Mouse (Mus musculus) kidney, embryonic 14.5 days (tissue): Measurements from ENCODE around the gene Cfap99. TPM values are rescaled to one million over a fixed set of nuclear protein-coding genes. Genes with fewer than 3 reads are reported as not detected.

Source experiments
- ATAC-seq: fragments of 200-750 bp; cut with Nextera tagmentation; 2 replicates; pipeline ENCODE4 v1.8.0; 2017; ENCODE audit warnings: moderate number of reproducible peaks, mild to moderate bottlenecking, moderate TSS enrichment, moderate library complexity; ENCODE audit not compliant: low FRiP score, low TSS enrichment
- H3K27ac ChIP-seq: fragments of 300-500 bp; sonication (generic); 2 replicates; pipeline ENCODE4 v1.5.1; 2014; ENCODE audit warnings: low read depth, mild to moderate bottlenecking, low read length, moderate library complexity, mixed read lengths
- H3K27me3 ChIP-seq: fragments of 300-500 bp; sonication (generic); 2 replicates; pipeline ENCODE4 v1.6.1; 2014; ENCODE audit warnings: mild to moderate bottlenecking, low read length; ENCODE audit not compliant: control insufficient read depth, insufficient read depth
- H3K36me3 ChIP-seq: fragments of 300-500 bp; sonication (generic); 2 replicates; pipeline ENCODE4 v1.6.1; 2014; ENCODE audit warnings: low read length, mixed read lengths; ENCODE audit not compliant: control insufficient read depth, insufficient read depth
- H3K4me1 ChIP-seq: fragments of 300-500 bp; sonication (generic); 2 replicates; pipeline ENCODE4 v1.6.1; 2014; ENCODE audit warnings: low read length, mixed read lengths; ENCODE audit not compliant: control insufficient read depth, insufficient read depth
- H3K4me2 ChIP-seq: fragments of 300-500 bp; sonication (generic); replicated peaks from 2 replicates; pipeline ENCODE4 v1.6.1; 2014; ENCODE audit warnings: low read depth, mild to moderate bottlenecking, low read length
- H3K4me3 ChIP-seq: fragments of 300-500 bp; sonication (generic); 2 replicates; pipeline ENCODE4 v1.5.1; 2014; ENCODE audit warnings: mild to moderate bottlenecking, low read length
- H3K9ac ChIP-seq: fragments of 300-500 bp; sonication (generic); 2 replicates; pipeline ENCODE4 v1.6.1; 2014; ENCODE audit warnings: low read depth, mild to moderate bottlenecking, low read length, moderate library complexity
- H3K9me3 ChIP-seq: fragments of 300-500 bp; sonication (generic); 2 replicates; pipeline ENCODE4 v1.6.1; 2016; ENCODE audit warnings: low read length; ENCODE audit not compliant: control insufficient read depth
- WGBS: fragments of 180-500 bp; shearing (Covaris S2); extraction: QIAGEN DNeasy Blood & Tissue Kit; methylation state at CpG from one replicate; pipeline ENCODE4 v1.1.7; 2014; 5-methylcytosine and 5-hydroxymethylcytosine counted together
- polyA plus RNA-seq: library from polyadenylated mRNA; unstranded; fragments of >200 nt; fragmentation: Nextera tagmentation; extraction: Ambion mirVana; gene quantifications from 2 replicates; pipeline ENCODE4 v1.2.1, GENCODE M21; 2014

The Cfap99 gene
- polyA plus RNA-seq, 1 experiment from 2014 or later = not detected

- Histone ChIP-seq H3K9me3 (no peaks in the 10 kb centered on the region), H3K4me3 (no peak overlapping the region), H3K27me3 (no peaks in the 10 kb centered on the region), H3K9ac (no peak overlapping the region), H3K27ac (no peak overlapping the region), H3K36me3 (no peaks in the 10 kb centered on the region), H3K4me2 (no peak overlapping the region), H3K4me1 (peaks cover 6% of the 10 kb centered on the region; the same call in 1 of the 2 replicates)
- WGBS = 57% methylated on average over 4 of the region's 4 CpGs
- ATAC-seq = no peak
Observed at GRCm38 (mm10) chr5:34252967-34253519, 35.4 kb upstream of the Cfap99 start.

- H3K9ac ChIP-seq = no peak overlapping the region
- no peak overlapping the region for H3K27ac ChIP-seq
- ATAC-seq = no peak
- H3K4me3 ChIP-seq = no peak overlapping the region
- H3K9me3 ChIP-seq = no peaks in the 10 kb centered on the region
- WGBS = 61% methylated on average over 8 of the region's 8 CpGs
- no peak overlapping the region for H3K4me2 ChIP-seq
- H3K36me3 ChIP-seq = no peaks in the 10 kb centered on the region
- peaks cover 6% of the 10 kb centered on the region; the same call in 1 of the 2 replicates for H3K4me1 ChIP-seq
- no peaks in the 10 kb centered on the region for H3K27me3 ChIP-seq
Observed at GRCm38 (mm10) chr5:34254309-34254708, 34.1 kb upstream of the Cfap99 start.

- Histone ChIP-seq H3K4me3 (no peak overlapping the region), H3K9me3 (no peaks in the 10 kb centered on the region), H3K4me1 (peaks cover 6% of the 10 kb centered on the region; the same call in 1 of the 2 replicates), H3K27me3 (no peaks in the 10 kb centered on the region), H3K4me2 (no peak overlapping the region), H3K36me3 (no peaks in the 10 kb centered on the region), H3K27ac (no peak overlapping the region), H3K9ac (no peak overlapping the region)
- no peak for ATAC-seq
- 81% methylated on average over 3 of the region's 3 CpGs for WGBS
Observed at GRCm38 (mm10) chr5:34255189-34255588, 33.2 kb upstream of the Cfap99 start.

DNA sequence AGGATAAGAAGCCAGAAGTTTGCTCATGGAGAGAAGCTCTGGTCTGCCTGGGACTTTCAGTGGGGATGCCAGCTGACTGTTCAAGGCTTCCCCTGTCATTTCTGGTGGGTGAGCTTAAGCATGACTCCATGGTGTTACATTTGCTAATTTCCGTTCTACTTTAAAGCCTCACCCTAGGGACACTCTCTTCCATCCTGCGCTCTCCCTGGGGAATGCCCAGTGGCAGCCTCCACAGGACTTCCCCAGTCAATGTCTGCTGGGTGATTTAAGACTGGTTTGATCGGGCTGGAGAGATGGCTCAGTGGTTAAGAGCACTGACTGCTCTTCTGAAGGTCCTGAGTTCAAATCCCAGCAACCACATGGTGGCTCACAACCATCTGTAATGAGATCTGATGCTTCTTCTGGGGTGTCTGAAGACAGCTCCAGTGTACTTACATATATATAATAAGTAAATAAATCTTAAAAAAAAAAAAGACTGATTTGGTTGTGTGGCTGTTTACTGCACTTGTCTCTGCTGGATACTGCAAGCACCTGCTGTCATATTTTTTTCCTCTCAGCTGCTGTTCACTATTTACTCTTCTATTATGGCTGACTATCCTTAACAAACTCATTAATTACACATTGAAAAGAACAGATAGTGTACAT, 29.1 kb upstream of the Cfap99 start:
- no peaks in the 10 kb centered on the region for H3K9me3 ChIP-seq
- H3K4me2 ChIP-seq = no peak overlapping the region
- no peak overlapping the region for H3K4me3 ChIP-seq
- no peak overlapping the region for H3K9ac ChIP-seq
- H3K27ac ChIP-seq = no peak overlapping the region
- H3K36me3 ChIP-seq = no peaks in the 10 kb centered on the region
- ATAC-seq = no peak
- H3K4me1 ChIP-seq = no peaks in the 10 kb centered on the region
- WGBS = 73% methylated on average over 3 of the region's 3 CpGs
- no peaks in the 10 kb centered on the region for H3K27me3 ChIP-seq

GRCm38 (mm10) chr5:34266065-34266464, 22.3 kb upstream of the Cfap99 start:
- H3K4me3 ChIP-seq = no peak overlapping the region
- H3K4me1 ChIP-seq = no peaks in the 10 kb centered on the region
- no peaks in the 10 kb centered on the region for H3K27me3 ChIP-seq
- H3K27ac ChIP-seq = no peak overlapping the region
- no peak overlapping the region for H3K4me2 ChIP-seq
- no peak overlapping the region for H3K9ac ChIP-seq
- no peaks in the 10 kb centered on the region for H3K9me3 ChIP-seq
- ATAC-seq = no peak
- 76% methylated on average over 4 of the region's 4 CpGs for WGBS
- no peaks in the 10 kb centered on the region for H3K36me3 ChIP-seq

DNA sequence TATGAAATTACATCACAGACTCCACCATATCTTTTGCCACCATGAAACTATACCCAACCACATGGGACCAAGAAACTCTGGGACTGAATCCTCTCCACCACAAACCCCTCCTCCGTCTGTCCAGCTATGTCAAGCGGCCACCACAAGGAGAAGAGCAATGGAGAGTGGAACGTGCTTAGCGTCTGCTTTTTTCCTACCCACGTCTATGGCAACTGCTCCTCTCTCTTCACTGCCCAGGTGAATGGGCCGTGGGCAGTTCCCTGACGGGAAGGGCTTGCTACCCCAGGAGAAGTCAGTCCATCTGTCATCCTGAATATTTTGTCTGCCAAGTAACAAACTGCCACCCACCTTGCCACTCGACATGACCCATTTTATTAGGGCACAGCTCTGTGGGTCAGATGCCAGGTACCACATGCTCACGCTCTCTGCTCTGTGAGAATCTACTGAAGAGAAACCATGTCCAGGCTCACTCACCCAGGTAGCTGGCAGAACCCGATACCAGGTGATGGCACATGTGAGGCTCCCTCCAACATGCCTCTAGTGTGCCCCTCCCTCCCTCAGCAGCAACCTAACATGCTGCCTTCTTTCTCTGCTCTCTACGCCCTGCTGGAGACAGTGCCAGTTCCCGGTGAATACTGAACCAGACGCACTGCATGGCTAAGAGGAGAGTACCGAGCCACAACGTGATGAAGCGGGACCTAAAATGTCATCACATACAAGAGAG, 19.0 kb upstream of the Cfap99 start:
- Histone ChIP-seq H3K4me1 (no peaks in the 10 kb centered on the region), H3K36me3 (no peaks in the 10 kb centered on the region), H3K27me3 (no peaks in the 10 kb centered on the region), H3K4me2 (no peak overlapping the region), H3K4me3 (no peak overlapping the region), H3K9ac (no peak overlapping the region), H3K9me3 (no peaks in the 10 kb centered on the region), H3K27ac (no peak overlapping the region)
- WGBS = 82% methylated on average over 16 of the region's 16 CpGs
- ATAC-seq = no peak

- no peak overlapping the region for H3K9ac ChIP-seq
- 61% methylated on average over 12 of the region's 12 CpGs for WGBS
- ATAC-seq = no peak
Observed at GRCm38 (mm10) chr5:34269921-34270465, 18.4 kb upstream of the Cfap99 start.

DNA sequence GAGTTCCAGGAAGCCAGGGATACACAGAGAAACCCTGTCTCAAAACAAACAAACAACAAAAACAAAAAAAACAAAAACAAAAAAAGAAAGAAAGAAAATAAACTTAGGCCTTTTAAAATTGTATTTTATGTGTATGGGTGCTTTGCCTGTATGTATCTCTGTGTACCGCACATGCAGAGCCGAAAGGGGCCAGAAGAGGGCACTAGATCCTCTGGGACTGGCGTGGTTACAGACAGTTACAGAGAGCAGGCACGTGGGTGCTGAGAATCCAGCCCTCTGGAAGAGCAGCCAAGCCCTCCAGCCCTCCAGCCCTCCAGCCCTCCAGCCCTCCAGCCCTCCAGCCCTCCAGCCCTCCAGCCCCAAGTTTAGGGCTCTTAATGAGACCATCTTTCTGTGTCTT, 16.7 kb upstream of the Cfap99 start:
- WGBS = 14% methylated on average over 4 of the region's 4 CpGs
- H3K27ac ChIP-seq = no peak overlapping the region
- no peak for ATAC-seq
- H3K9me3 ChIP-seq = no peaks in the 10 kb centered on the region
- no peak overlapping the region for H3K4me2 ChIP-seq
- no peaks in the 10 kb centered on the region for H3K4me1 ChIP-seq
- no peak overlapping the region for H3K4me3 ChIP-seq
- H3K36me3 ChIP-seq = no peaks in the 10 kb centered on the region
- no peaks in the 10 kb centered on the region for H3K27me3 ChIP-seq
- H3K9ac ChIP-seq = no peak overlapping the region

More at GRCm38 (mm10) chr5:34269921-34270465, 18.4 kb upstream of the Cfap99 start:
- Histone ChIP-seq H3K9me3 (no peaks in the 10 kb centered on the region), H3K4me3 (no peak overlapping the region), H3K4me1 (no peaks in the 10 kb centered on the region), H3K4me2 (no peak overlapping the region), H3K36me3 (no peaks in the 10 kb centered on the region), H3K27me3 (no peaks in the 10 kb centered on the region), H3K27ac (no peak overlapping the region)

- Histone ChIP-seq H3K9ac (no peak overlapping the region), H3K4me1 (no peaks in the 10 kb centered on the region), H3K9me3 (no peaks in the 10 kb centered on the region), H3K4me2 (no peak overlapping the region), H3K27me3 (no peaks in the 10 kb centered on the region), H3K27ac (no peak overlapping the region), H3K36me3 (no peaks in the 10 kb centered on the region), H3K4me3 (no peak overlapping the region)
- no peak for ATAC-seq
- 54% methylated on average over 5 of the region's 5 CpGs for WGBS
Observed at GRCm38 (mm10) chr5:34273251-34273681, 15.1 kb upstream of the Cfap99 start.
